In the genomic region with DNA sequence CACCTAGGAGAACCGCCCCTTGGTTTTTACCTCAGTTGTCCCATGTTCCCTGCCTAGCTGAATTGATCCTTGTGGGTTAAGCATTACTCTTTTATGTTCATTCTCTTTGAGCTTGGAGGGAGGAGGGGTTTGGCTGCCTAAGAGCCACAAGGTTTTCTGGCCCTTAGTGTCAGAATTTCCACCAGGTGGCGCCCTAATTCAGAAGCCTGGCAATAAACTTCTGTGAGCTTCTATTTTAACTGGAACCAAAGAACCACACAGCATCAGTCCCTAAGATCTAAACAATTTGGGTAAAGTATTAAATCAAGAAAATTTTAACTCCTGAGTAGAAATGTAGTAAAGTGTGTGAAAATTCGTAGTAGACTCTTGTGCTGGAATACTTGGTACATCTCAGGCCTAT, we compare ENCODE assay signal across 8 mouse cellular contexts.
DNase-seq lines count a peak whose midpoint lies in the region; ATAC-seq and TF ChIP-seq lines count a peak whose summit lies in the region.

No protein-coding gene starts in this region.

- H3K9me3 ChIP-seq in midbrain, embryonic 14.5 days (ENCODE audit: control insufficient read depth, low read length): no peaks in the 10 kb centered on the region
- H3K9me3 ChIP-seq in midbrain, embryonic 16.5 days (replicated peaks; ENCODE audit: control insufficient read depth, low read length, poor library complexity, severe bottlenecking): no peaks in the 10 kb centered on the region
- H3K9me3 ChIP-seq in intestine, postnatal 0 days (ENCODE audit: control insufficient read depth): no peaks in the 10 kb centered on the region
- H3K9me3 ChIP-seq in limb, embryonic 10.5 days (replicated peaks): no peaks in the 10 kb centered on the region
- H3K9me3 ChIP-seq in stomach, embryonic 16.5 days (replicated peaks; ENCODE audit: control insufficient read depth, low read length): no peaks in the 10 kb centered on the region

- 26% methylated on average over 3 of the region's 3 CpGs for WGBS in midbrain, embryonic 14.5 days
- 26% methylated on average over 3 of the region's 3 CpGs for WGBS in midbrain, embryonic 16.5 days
- WGBS in intestine, postnatal 0 days: 29% methylated on average over 3 of the region's 3 CpGs
- WGBS in limb, embryonic 10.5 days: 23% methylated on average over 3 of the region's 3 CpGs
- WGBS in stomach, embryonic 16.5 days: 25% methylated on average over 3 of the region's 3 CpGs

- H3K9ac ChIP-seq in midbrain, embryonic 14.5 days (replicated peaks; ENCODE audit: low read length): no peak overlapping the region
- no peak overlapping the region for H3K9ac ChIP-seq in midbrain, embryonic 16.5 days (ENCODE audit: low read depth, low read length)
- no peak overlapping the region for H3K9ac ChIP-seq in intestine, postnatal 0 days (ENCODE audit: low read depth, low read length)
- no peak overlapping the region for H3K9ac ChIP-seq in stomach, embryonic 16.5 days (ENCODE audit: low read length)

- peak; percentile 84 for DNase-seq in midbrain, embryonic 14.5 days
- DNase-seq in cerebellum, adult 11-12 months: peak; percentile 6
- peak; percentile 72 for DNase-seq in forelimb bud, embryonic 11.5 days (ENCODE audit: low read depth, low spot score)
- DNase-seq in limb, embryonic 10.5 days (ENCODE audit: low spot score): peak; percentile 75
- peak; percentile 75 to 81 for DNase-seq in natural killer cell, adult 2 months (ENCODE audit: low spot score in 2 of 2)

- no peaks in the 10 kb centered on the region for H3K27me3 ChIP-seq in midbrain, embryonic 14.5 days (ENCODE audit: control insufficient read depth, insufficient read depth, low read length)
- H3K27me3 ChIP-seq in midbrain, embryonic 16.5 days (ENCODE audit: control insufficient read depth, insufficient read depth, low read depth, low read length): no peaks in the 10 kb centered on the region
- H3K27me3 ChIP-seq in intestine, postnatal 0 days (replicated peaks; ENCODE audit: control insufficient read depth, insufficient read depth, low read length): no peaks in the 10 kb centered on the region
- H3K27me3 ChIP-seq in limb, embryonic 10.5 days (ENCODE audit: low read depth, poor library complexity, severe bottlenecking): no peaks in the 10 kb centered on the region
- no peaks in the 10 kb centered on the region for H3K27me3 ChIP-seq in stomach, embryonic 16.5 days (ENCODE audit: control insufficient read depth, insufficient read depth, low read length)

- peak; percentile 78 for TF ChIP-seq CTCF in intestine, postnatal 0 days (IDR thresholded peaks at IDR 0.05; ENCODE audit: low read depth)

- no peak overlapping the region for H3K27ac ChIP-seq in midbrain, embryonic 14.5 days (replicated peaks; ENCODE audit: low read depth, low read length)
- no peak overlapping the region for H3K27ac ChIP-seq in midbrain, embryonic 16.5 days (ENCODE audit: low read length)
- H3K27ac ChIP-seq in intestine, postnatal 0 days (ENCODE audit: low read depth, low read length): no peak overlapping the region
- peak overlapping the region; percentile 42; the same call in 1 of the 2 replicates for H3K27ac ChIP-seq in limb, embryonic 10.5 days
- H3K27ac ChIP-seq in stomach, embryonic 16.5 days (ENCODE audit: low read length): peak overlapping the region; percentile 66

- no peak overlapping the region for H3K4me3 ChIP-seq in midbrain, embryonic 14.5 days (replicated peaks; ENCODE audit: low read depth, low read length)
- no peak overlapping the region for H3K4me3 ChIP-seq in midbrain, embryonic 16.5 days (ENCODE audit: low read depth, low read length)
- H3K4me3 ChIP-seq in intestine, postnatal 0 days (ENCODE audit: low read depth, low read length): no peak overlapping the region
- H3K4me3 ChIP-seq in limb, embryonic 10.5 days: no peak overlapping the region
- H3K4me3 ChIP-seq in stomach, embryonic 16.5 days (replicated peaks; ENCODE audit: low read length): no peak overlapping the region

- H3K36me3 ChIP-seq in midbrain, embryonic 14.5 days (ENCODE audit: control insufficient read depth, insufficient read depth, low read length): no peaks in the 10 kb centered on the region
- H3K36me3 ChIP-seq in midbrain, embryonic 16.5 days (ENCODE audit: control insufficient read depth, insufficient read depth, low read length): no peaks in the 10 kb centered on the region
- no peaks in the 10 kb centered on the region for H3K36me3 ChIP-seq in intestine, postnatal 0 days (ENCODE audit: control insufficient read depth, insufficient read depth)
- no peaks in the 10 kb centered on the region for H3K36me3 ChIP-seq in limb, embryonic 10.5 days
- H3K36me3 ChIP-seq in stomach, embryonic 16.5 days (ENCODE audit: control insufficient read depth, insufficient read depth, low read length): no peaks in the 10 kb centered on the region

- H3K4me2 ChIP-seq in midbrain, embryonic 14.5 days (ENCODE audit: low read length): no peak overlapping the region
- H3K4me2 ChIP-seq in midbrain, embryonic 16.5 days (ENCODE audit: low read length): no peak overlapping the region
- no peak overlapping the region for H3K4me2 ChIP-seq in intestine, postnatal 0 days (replicated peaks; ENCODE audit: low read depth)
- no peak overlapping the region for H3K4me2 ChIP-seq in stomach, embryonic 16.5 days (ENCODE audit: low read depth, low read length)

- ATAC-seq in midbrain, embryonic 14.5 days (ENCODE audit: low FRiP score, low TSS enrichment): no peak
- ATAC-seq in midbrain, embryonic 16.5 days: no peak
- no peak for ATAC-seq in intestine, postnatal 0 days
- no peak for ATAC-seq in stomach, embryonic 16.5 days (ENCODE audit: insufficient read depth, low FRiP score)

- peaks cover 18% of the 10 kb centered on the region for H3K4me1 ChIP-seq in midbrain, embryonic 14.5 days (ENCODE audit: control insufficient read depth, insufficient read depth, low read length)
- H3K4me1 ChIP-seq in midbrain, embryonic 16.5 days (ENCODE audit: control insufficient read depth, insufficient read depth, low read length): peaks cover 13% of the 10 kb centered on the region
- peaks cover 13% of the 10 kb centered on the region; the same call in 1 of the 2 replicates for H3K4me1 ChIP-seq in intestine, postnatal 0 days (replicated peaks; ENCODE audit: control insufficient read depth, insufficient read depth, low read length)
- peaks cover 51% of the 10 kb centered on the region for H3K4me1 ChIP-seq in limb, embryonic 10.5 days
- peaks cover 28% of the 10 kb centered on the region for H3K4me1 ChIP-seq in stomach, embryonic 16.5 days (ENCODE audit: control insufficient read depth, insufficient read depth, low read length)

Comparison
In these comparisons a context has a peak if more than half of its experiments do, and no peak if none do; other contexts are left out.
1. DNase-seq: peak in every context shown above with its lines; median percentile 84 in midbrain, embryonic 14.5 days; 78 in natural killer cell, adult 2 months; 75 in limb, embryonic 10.5 days; 72 in forelimb bud, embryonic 11.5 days; 6 in cerebellum, adult 11-12 months.
2. H3K27ac ChIP-seq: peak in limb, embryonic 10.5 days (single experiment) and stomach, embryonic 16.5 days (single experiment); none in midbrain, embryonic 14.5 days (single experiment), midbrain, embryonic 16.5 days (single experiment) and intestine, postnatal 0 days (single experiment).